Mouse (Mus musculus) neural tube, embryonic 14.5 days (tissue): ENCODE measurements around the gene B4galt1. TPM values are rescaled to one million over a fixed set of nuclear protein-coding genes. Genes with fewer than 3 reads are reported as not detected.

ENCODE experiments used
- ATAC-seq: fragments of 200-750 bp; cut with Nextera tagmentation; 2 replicates; pipeline ENCODE4 v1.8.0; 2017; ENCODE audit warnings: low read depth, mild to moderate bottlenecking, moderate TSS enrichment, moderate library complexity
- H3K27ac ChIP-seq: fragments of 300-500 bp; sonication (generic); 2 replicates; pipeline ENCODE4 v1.5.1; 2014; ENCODE audit warnings: low read depth, mild to moderate bottlenecking, control low read depth, low read length, moderate library complexity, mixed read lengths
- H3K27me3 ChIP-seq: fragments of 300-500 bp; sonication (generic); 2 replicates; pipeline ENCODE4 v1.6.1; 2014; ENCODE audit warnings: low read length; ENCODE audit not compliant: control insufficient read depth, insufficient read depth
- H3K36me3 ChIP-seq: fragments of 300-500 bp; sonication (generic); 2 replicates; pipeline ENCODE4 v1.6.1; 2014; ENCODE audit warnings: low read length, mixed read lengths; ENCODE audit not compliant: control insufficient read depth, insufficient read depth
- H3K4me1 ChIP-seq: fragments of 300-500 bp; sonication (generic); 2 replicates; pipeline ENCODE4 v1.6.1; 2014; ENCODE audit warnings: low read length; ENCODE audit not compliant: control insufficient read depth, insufficient read depth
- H3K4me2 ChIP-seq: fragments of 300-500 bp; sonication (generic); 2 replicates; pipeline ENCODE4 v1.6.1; 2014; ENCODE audit warnings: mild to moderate bottlenecking, low read depth, low read length, control low read depth
- H3K4me3 ChIP-seq: fragments of 300-500 bp; sonication (generic); 2 replicates; pipeline ENCODE4 v1.5.1; 2014; ENCODE audit warnings: low read depth, low read length, control low read depth, mixed read lengths
- H3K9ac ChIP-seq: fragments of 300-500 bp; sonication (generic); replicated peaks from 2 replicates; pipeline ENCODE4 v1.6.1; 2014; ENCODE audit warnings: low read depth, mild to moderate bottlenecking, control low read depth, low read length, mixed read lengths
- H3K9me3 ChIP-seq: fragments of 300-500 bp; sonication (generic); 2 replicates; pipeline ENCODE4 v1.6.1; 2016; ENCODE audit warnings: low read length; ENCODE audit not compliant: control insufficient read depth
- WGBS: fragments of 180-500 bp; shearing (Covaris S2); extraction: QIAGEN DNeasy Blood & Tissue Kit; methylation state at CpG from one replicate; pipeline ENCODE4 v1.1.7; 2014; 5-methylcytosine and 5-hydroxymethylcytosine counted together
- microRNA-seq: library from miRNA; unstranded; fragments of <30 nt; microRNA quantifications from one replicate; pipeline ENCODE4, GENCODE M21; 2016
- polyA plus RNA-seq: library from polyadenylated mRNA; unstranded; fragments of >200 nt; fragmentation: Nextera tagmentation; extraction: Ambion mirVana; gene quantifications from 2 replicates; pipeline ENCODE4 v1.2.1, GENCODE M21; 2014

Gene B4galt1
- polyA plus RNA-seq, 1 experiment from 2014 or later = 5.2 TPM

GRCm38 (mm10) chr4:40776416-40776815 lies 77.4 kb downstream of the B4galt1 start:
- no peak overlapping the region for H3K4me2 ChIP-seq
- no peak overlapping the region for H3K4me3 ChIP-seq
- no peak for ATAC-seq
- 85% methylated on average over 4 of the region's 4 CpGs for WGBS
- no peaks in the 10 kb centered on the region for H3K9me3 ChIP-seq
- 0 out of 2 replicates have a peak, but pooled peaks cover 2% of the 10 kb centered on the region for H3K4me1 ChIP-seq
- no peaks in the 10 kb centered on the region for H3K36me3 ChIP-seq
- no peak overlapping the region for H3K27ac ChIP-seq
- no peak overlapping the region for H3K9ac ChIP-seq
- no peaks in the 10 kb centered on the region for H3K27me3 ChIP-seq

GRCm38 (mm10) chr4:40774279-40775259 lies 79.2 kb downstream of the B4galt1 start:
- no peak overlapping the region for H3K27ac ChIP-seq
- ATAC-seq = peak; percentile 62
- no peaks in the 10 kb centered on the region for H3K9me3 ChIP-seq
- no peak overlapping the region for H3K4me2 ChIP-seq
- H3K4me1 ChIP-seq = 0 out of 2 replicates have a peak, but pooled peaks cover 2% of the 10 kb centered on the region
- H3K4me3 ChIP-seq = no peak overlapping the region
- H3K9ac ChIP-seq = no peak overlapping the region
- no peaks in the 10 kb centered on the region for H3K27me3 ChIP-seq
- no peaks in the 10 kb centered on the region for H3K36me3 ChIP-seq
- WGBS = 30% methylated on average over 12 of the region's 12 CpGs

GRCm38 (mm10) chr4:40759876-40760275 lies 93.9 kb downstream of the B4galt1 start:
- no peaks in the 10 kb centered on the region for H3K9me3 ChIP-seq
- H3K4me3 ChIP-seq = no peak overlapping the region
- H3K9ac ChIP-seq = no peak overlapping the region
- 55% methylated on average over 5 of the region's 5 CpGs for WGBS
- H3K4me1 ChIP-seq = no peaks in the 10 kb centered on the region
- no peak overlapping the region for H3K4me2 ChIP-seq
- H3K27me3 ChIP-seq = no peaks in the 10 kb centered on the region
- ATAC-seq = no peak
- no peak overlapping the region for H3K27ac ChIP-seq
- H3K36me3 ChIP-seq = 0 out of 2 replicates have a peak, but pooled peaks cover 3% of the 10 kb centered on the region

GRCm38 (mm10) chr4:40757780-40758420 lies 95.9 kb downstream of the B4galt1 start, which contains the start of gene Smu1:
Gene Smu1 (minus strand): TSS chr4:40757923.
- Histone ChIP-seq H3K9me3 (no peaks in the 10 kb centered on the region), H3K27ac (peak within 1 kb of the TSS; percentile 48; the same call in 1 of the 2 replicates), H3K4me3 (peak within 1 kb of the TSS; percentile 94), H3K4me2 (peak within 1 kb of the TSS; percentile 73), H3K9ac (peak within 1 kb of the TSS; percentile 88), H3K4me1 (no peaks in the 10 kb centered on the region), H3K27me3 (no peaks in the 10 kb centered on the region), H3K36me3 (peaks cover 13% of the 10 kb centered on the region)
- WGBS = under 1% methylated on average over 40 of the region's 40 CpGs
- ATAC-seq = peak; percentile 99

GRCm38 (mm10) chr4:40757157-40757779 lies 96.5 kb downstream of the B4galt1 start:
- ATAC-seq = peak; percentile 85
- H3K27me3 ChIP-seq = no peaks in the 10 kb centered on the region
- H3K9me3 ChIP-seq = no peaks in the 10 kb centered on the region
- peak overlapping the region; percentile 48; the same call in 1 of the 2 replicates for H3K27ac ChIP-seq
- peak overlapping the region; percentile 94 for H3K4me3 ChIP-seq
- under 1% methylated on average over 32 of the region's 39 CpGs for WGBS
- peak overlapping the region; percentile 88 for H3K9ac ChIP-seq
- H3K36me3 ChIP-seq = peaks cover 18% of the 10 kb centered on the region
- H3K4me2 ChIP-seq = peak overlapping the region; percentile 73
- no peaks in the 10 kb centered on the region for H3K4me1 ChIP-seq

Small RNA genes lying within 50 kb of the gene (microRNA-seq; reads per million reads assigned to microRNA genes)
- not detected for gene Gm24112
- gene Gm25931 = not detected
- not detected for gene Mir5123

Other genes with a start within 250 kb of the B4galt1 start
- gene Aptx, start 150.8 kb downstream of the B4galt1 start, polyA plus RNA-seq = 47.4 and 52.4 TPM in 2 replicates
- gene Dnaja1, start 131.9 kb downstream of the B4galt1 start, polyA plus RNA-seq = 653 and 702 TPM in 2 replicates
- 117 and 125 TPM in 2 replicates for gene Smu1, start 96.1 kb downstream of the B4galt1 start, polyA plus RNA-seq
- not detected in 2 replicates for gene Spink4, start 66.0 kb upstream of the B4galt1 start, polyA plus RNA-seq
- gene Bag1, start 94.3 kb upstream of the B4galt1 start, polyA plus RNA-seq = 195 and 239 TPM in 2 replicates
- 145 and 154 TPM in 2 replicates for gene Chmp5, start 94.4 kb upstream of the B4galt1 start, polyA plus RNA-seq
- gene Nfx1, start 116.9 kb upstream of the B4galt1 start, polyA plus RNA-seq = 122 and 126 TPM in 2 replicates
- gene Aqp7, start 194.1 kb upstream of the B4galt1 start, polyA plus RNA-seq = not detected in 2 replicates
- gene Aqp3, start 244.2 kb upstream of the B4galt1 start, polyA plus RNA-seq = 0.19 TPM in 1 of 2 replicates, not detected in the other